Mouse (Mus musculus): ENCODE results near the gene Rnf25.

DNA sequence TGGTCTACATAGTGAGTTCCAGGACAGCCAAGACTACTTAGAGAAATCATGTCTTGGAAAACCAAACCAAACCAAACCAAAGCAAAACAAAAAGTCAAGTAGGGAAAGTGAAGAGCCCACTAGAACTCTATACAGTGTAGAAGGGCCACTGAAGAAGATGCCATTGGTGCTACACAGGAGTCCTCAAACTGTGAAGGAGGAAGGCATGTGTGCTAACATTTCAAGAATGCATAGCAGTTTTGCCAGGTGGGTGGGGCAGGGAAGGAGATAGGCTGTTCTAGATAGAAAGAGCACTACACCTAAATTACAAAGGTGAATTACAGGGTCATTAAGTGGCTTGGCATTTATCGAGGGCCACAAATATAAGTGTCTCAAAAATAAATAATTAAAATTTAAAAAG lies 23.0 kb upstream of the Rnf25 start:
- TF ChIP-seq CTCF (IDR thresholded peaks at IDR 0.05; ENCODE audit: low read depth) (no peak), EP300 (IDR thresholded peaks at IDR 0.05; ENCODE audit: low read depth) (no peak)
